Mouse (Mus musculus) midbrain, postnatal 0 days (tissue): Measurements from ENCODE around the gene Neil1. TPM values are rescaled to one million over a fixed set of nuclear protein-coding genes. Genes with fewer than 3 reads are reported as not detected.

Source experiments
- ATAC-seq: fragments of 200-750 bp; cut with Nextera tagmentation; 2 replicates; pipeline ENCODE4 v1.8.0; 2017; ENCODE audit warnings: moderate number of reproducible peaks, mild to moderate bottlenecking, moderate TSS enrichment, moderate library complexity; ENCODE audit not compliant: low FRiP score
- DNase-seq: peaks from one replicate; pipeline ENCODE4 v3.0.0-alpha.2; 2015; ENCODE audit warnings: low spot score
- H3K27ac ChIP-seq: fragments of 300-500 bp; sonication (generic); 2 replicates; pipeline ENCODE4 v1.5.1; 2014; ENCODE audit warnings: low read depth, mild to moderate bottlenecking, low read length, mixed read lengths
- H3K27me3 ChIP-seq: fragments of 300-500 bp; sonication (generic); 2 replicates; pipeline ENCODE4 v1.6.1; 2014; ENCODE audit warnings: low read length, control low read depth, mixed read lengths; ENCODE audit not compliant: insufficient read depth
- H3K36me3 ChIP-seq: fragments of 300-500 bp; sonication (generic); 2 replicates; pipeline ENCODE4 v1.6.1; 2014; ENCODE audit warnings: low read length, control low read depth, mixed read lengths; ENCODE audit not compliant: insufficient read depth
- H3K4me1 ChIP-seq: fragments of 300-500 bp; sonication (generic); 2 replicates; pipeline ENCODE4 v1.6.1; 2014; ENCODE audit warnings: mild to moderate bottlenecking, control low read depth, antibody characterized with exemption, low read length, mixed read lengths; ENCODE audit not compliant: insufficient read depth
- H3K4me2 ChIP-seq: fragments of 300-500 bp; sonication (generic); 2 replicates; pipeline ENCODE4 v1.6.1; 2014; ENCODE audit warnings: low read depth, mild to moderate bottlenecking, low read length, mixed read lengths; ENCODE audit not compliant: poor library complexity, severe bottlenecking
- H3K4me3 ChIP-seq: fragments of 300-500 bp; sonication (generic); 2 replicates; pipeline ENCODE4 v1.5.1; 2014; ENCODE audit warnings: low read depth, mild to moderate bottlenecking, low read length, moderate library complexity
- H3K9ac ChIP-seq: fragments of 300-500 bp; sonication (generic); replicated peaks from 2 replicates; pipeline ENCODE4 v1.6.1; 2014; ENCODE audit warnings: mild to moderate bottlenecking, low read length, moderate library complexity, mixed read lengths; ENCODE audit not compliant: poor library complexity, severe bottlenecking
- H3K9me3 ChIP-seq: fragments of 300-500 bp; sonication (generic); 2 replicates; pipeline ENCODE4 v1.6.1; 2016; ENCODE audit warnings: low read length, control low read depth
- CTCF ChIP-seq: IDR thresholded peaks from 2 replicates; pipeline ENCODE4 v1.5.1; 2016; ENCODE audit warnings: antibody characterized with exemption, mild to moderate bottlenecking
- WGBS: fragments of 180-500 bp; shearing (Covaris S2); extraction: QIAGEN DNeasy Blood & Tissue Kit; methylation state at CpG from one replicate; pipeline ENCODE4 v1.1.7; 2014; 5-methylcytosine and 5-hydroxymethylcytosine counted together
- polyA plus RNA-seq: library from polyadenylated mRNA; unstranded; fragments of >200 nt; fragmentation: Nextera tagmentation; extraction: Ambion mirVana; gene quantifications from 2 replicates; pipeline ENCODE4 v1.2.1, GENCODE M21; 2015
- total RNA-seq: library from RNA; depleted of rRNA; stranded (reverse); fragments of >200 nt; gene quantifications from 2 replicates; pipeline ENCODE4 v1.2.3, GENCODE M21; 2014; rRNA removed

Gene Neil1
- total RNA-seq (6.1 and 7.8 TPM in 2 replicates), polyA plus RNA-seq (6.2 TPM in 2 replicates)

GRCm38 (mm10) chr9:57148144-57148878 is at the start of gene Neil1:
Gene Neil1, minus strand, starts transcription at chr9:57148305.
- TF ChIP-seq CTCF: peak; percentile 58
- 1% methylated on average over 27 of the region's 27 CpGs for WGBS
- ATAC-seq: peak; percentile 92

GRCm38 (mm10) chr9:57197414-57197813 is 49.3 kb upstream of the Neil1 start:
- WGBS: 78% methylated on average over 8 of the region's 8 CpGs
- no peak overlapping the region for H3K27ac ChIP-seq
- ATAC-seq (no peak), DNase-seq (no peak)
- H3K4me1 ChIP-seq: no peaks in the 10 kb centered on the region
- H3K36me3 ChIP-seq: no peaks in the 10 kb centered on the region
- TF ChIP-seq CTCF: no peak
- no peaks in the 10 kb centered on the region; the same call in 1 of the 2 replicates for H3K27me3 ChIP-seq
- H3K9me3 ChIP-seq: no peaks in the 10 kb centered on the region
- H3K4me2 ChIP-seq: no peak overlapping the region
- H3K9ac ChIP-seq: no peak overlapping the region
- H3K4me3 ChIP-seq: no peak overlapping the region

More at GRCm38 (mm10) chr9:57148144-57148878, at the start of gene Neil1:
- peak; percentile 98 for DNase-seq
- Histone ChIP-seq H3K9ac (peak within 1 kb of the TSS; percentile 78), H3K4me1 (peaks cover 8% of the 10 kb centered on the region; the same call in 1 of the 2 replicates), H3K36me3 (peaks cover 3% of the 10 kb centered on the region), H3K4me3 (peak within 1 kb of the TSS; percentile 49), H3K4me2 (peak within 1 kb of the TSS; percentile 75), H3K27me3 (no peaks in the 10 kb centered on the region), H3K9me3 (no peaks in the 10 kb centered on the region), H3K27ac (peak within 1 kb of the TSS; percentile 87)

GRCm38 (mm10) chr9:57196708-57197107 is 48.6 kb upstream of the Neil1 start:
- ATAC-seq: no peak
- no peak overlapping the region for H3K4me2 ChIP-seq
- H3K36me3 ChIP-seq: no peaks in the 10 kb centered on the region
- no peak for DNase-seq
- no peaks in the 10 kb centered on the region for H3K4me1 ChIP-seq
- TF ChIP-seq CTCF: no peak
- H3K27ac ChIP-seq: no peak overlapping the region
- no peaks in the 10 kb centered on the region for H3K9me3 ChIP-seq
- no peaks in the 10 kb centered on the region; the same call in 1 of the 2 replicates for H3K27me3 ChIP-seq
- WGBS: 75% methylated on average over 3 of the region's 3 CpGs
- H3K9ac ChIP-seq: no peak overlapping the region
- no peak overlapping the region for H3K4me3 ChIP-seq

- Histone ChIP-seq H3K36me3 (no peaks in the 10 kb centered on the region), H3K4me3 (no peak overlapping the region), H3K27ac (no peak overlapping the region), H3K4me2 (no peak overlapping the region), H3K9me3 (no peaks in the 10 kb centered on the region), H3K9ac (no peak overlapping the region), H3K27me3 (no peaks in the 10 kb centered on the region), H3K4me1 (no peaks in the 10 kb centered on the region)
- WGBS: 82% methylated on average over 5 of the region's 5 CpGs
- ATAC-seq (no peak), DNase-seq (no peak)
- no peak for TF ChIP-seq CTCF
Observed at GRCm38 (mm10) chr9:57168411-57168810, 20.3 kb upstream of the Neil1 start.

- no peak for DNase-seq
- TF ChIP-seq CTCF: no peak
- WGBS: 88% methylated on average over 2 of the region's 2 CpGs
Observed at GRCm38 (mm10) chr9:57166173-57166572, 18.1 kb upstream of the Neil1 start.

GRCm38 (mm10) chr9:57163137-57163536 is 15.0 kb upstream of the Neil1 start:
- Histone ChIP-seq H3K9me3 (no peaks in the 10 kb centered on the region), H3K27me3 (0 out of 2 replicates have a peak, but pooled peaks cover 4% of the 10 kb centered on the region), H3K4me3 (no peak overlapping the region), H3K36me3 (no peaks in the 10 kb centered on the region), H3K27ac (no peak overlapping the region), H3K4me1 (no peaks in the 10 kb centered on the region), H3K9ac (no peak overlapping the region), H3K4me2 (no peak overlapping the region)
- ATAC-seq: no peak
- DNase-seq: no peak
- no peak for TF ChIP-seq CTCF
- 36% methylated on average over 2 of the region's 2 CpGs for WGBS

More at GRCm38 (mm10) chr9:57166173-57166572, 18.1 kb upstream of the Neil1 start:
- H3K36me3 ChIP-seq: no peaks in the 10 kb centered on the region
- H3K9me3 ChIP-seq: no peaks in the 10 kb centered on the region
- H3K27me3 ChIP-seq: no peaks in the 10 kb centered on the region
- H3K9ac ChIP-seq: no peak overlapping the region
- no peak for ATAC-seq
- H3K4me3 ChIP-seq: no peak overlapping the region
- H3K4me1 ChIP-seq: no peaks in the 10 kb centered on the region
- H3K27ac ChIP-seq: no peak overlapping the region
- no peak overlapping the region for H3K4me2 ChIP-seq
